Mouse (Mus musculus) hindbrain, embryonic 12.5 days (tissue): ENCODE measurements around the gene Dyrk1a. TPM values are rescaled to one million over a fixed set of nuclear protein-coding genes. Genes with fewer than 3 reads are reported as not detected.

Experiments used
- ATAC-seq: fragments of 200-750 bp; cut with Nextera tagmentation; 2 replicates; pipeline ENCODE4 v1.8.0; 2017; ENCODE audit warnings: moderate TSS enrichment; ENCODE audit not compliant: low FRiP score
- H3K27ac ChIP-seq: fragments of 300-500 bp; sonication (generic); 2 replicates; pipeline ENCODE4 v1.5.1; 2016; ENCODE audit warnings: mild to moderate bottlenecking
- H3K27me3 ChIP-seq: fragments of 300-500 bp; sonication (generic); 2 replicates; pipeline ENCODE4 v1.6.1; 2016; ENCODE audit warnings: mild to moderate bottlenecking
- H3K36me3 ChIP-seq: fragments of 300-500 bp; sonication (generic); 2 replicates; pipeline ENCODE4 v1.6.1; 2016; ENCODE audit warnings: mild to moderate bottlenecking
- H3K4me1 ChIP-seq: fragments of 300-500 bp; sonication (generic); 2 replicates; pipeline ENCODE4 v1.6.1; 2016
- H3K4me2 ChIP-seq: fragments of 300-500 bp; sonication (generic); replicated peaks from 2 replicates; pipeline ENCODE4 v1.6.1; 2016; ENCODE audit warnings: mild to moderate bottlenecking
- H3K4me3 ChIP-seq: fragments of 300-500 bp; sonication (generic); 2 replicates; pipeline ENCODE4 v1.5.1; 2016; ENCODE audit warnings: mild to moderate bottlenecking
- H3K9ac ChIP-seq: fragments of 300-500 bp; sonication (generic); 2 replicates; pipeline ENCODE4 v1.6.1; 2016; ENCODE audit warnings: mild to moderate bottlenecking, moderate library complexity
- H3K9me3 ChIP-seq: fragments of 300-500 bp; sonication (generic); replicated peaks from 2 replicates; pipeline ENCODE4 v1.6.1; 2016; ENCODE audit warnings: mild to moderate bottlenecking
- WGBS: fragments of 180-500 bp; shearing (Covaris S2); methylation state at CpG from one replicate; pipeline ENCODE4 v1.1.7; 2016; 5-methylcytosine and 5-hydroxymethylcytosine counted together
- polyA plus RNA-seq: library from polyadenylated mRNA; unstranded; fragments of >200 nt; fragmentation: Nextera tagmentation; extraction: Ambion mirVana; gene quantifications from 2 replicates; pipeline ENCODE4 v1.2.1, GENCODE M21; 2016

Dyrk1a gene
- polyA plus RNA-seq, 1 experiment from 2014 or later, result 9.9 TPM

- Histone ChIP-seq H3K27ac (no peak overlapping the region), H3K36me3 (no peaks in the 10 kb centered on the region), H3K9ac (no peak overlapping the region), H3K4me1 (peaks cover 9% of the 10 kb centered on the region), H3K27me3 (no peaks in the 10 kb centered on the region), H3K9me3 (0 out of 2 replicates have a peak, but pooled peaks cover 3% of the 10 kb centered on the region), H3K4me2 (no peak overlapping the region), H3K4me3 (no peak overlapping the region)
- 87% methylated on average over 8 of the region's 8 CpGs for WGBS
- no peak for ATAC-seq
Measured at GRCm38 (mm10) chr16:94736462-94737358, 166.9 kb downstream of the Dyrk1a start.

- Histone ChIP-seq H3K4me2 (no peak overlapping the region), H3K9ac (no peak overlapping the region), H3K27ac (no peak overlapping the region), H3K9me3 (0 out of 2 replicates have a peak, but pooled peaks cover 3% of the 10 kb centered on the region), H3K27me3 (no peaks in the 10 kb centered on the region), H3K4me3 (no peak overlapping the region), H3K4me1 (peaks cover 9% of the 10 kb centered on the region), H3K36me3 (no peaks in the 10 kb centered on the region)
- WGBS, result 100% methylated on average over 1 of the region's 1 CpGs
- ATAC-seq, result no peak
Measured at GRCm38 (mm10) chr16:94737359-94737687, 167.5 kb downstream of the Dyrk1a start.

GRCm38 (mm10) chr16:94743853-94744501, 174.2 kb downstream of the Dyrk1a start:
- Histone ChIP-seq H3K9me3 (no peaks in the 10 kb centered on the region), H3K36me3 (no peaks in the 10 kb centered on the region), H3K4me3 (peak overlapping the region; percentile 6; the same call in 1 of the 2 replicates), H3K9ac (no peak overlapping the region), H3K27ac (no peak overlapping the region), H3K27me3 (no peaks in the 10 kb centered on the region), H3K4me1 (0 out of 2 replicates have a peak, but pooled peaks cover 6% of the 10 kb centered on the region), H3K4me2 (peak overlapping the region; percentile 32)
- no peak for ATAC-seq
- WGBS, result 2% methylated on average over 11 of the region's 11 CpGs

GRCm38 (mm10) chr16:94745016-94745415, 175.2 kb downstream of the Dyrk1a start:
- Histone ChIP-seq H3K9ac (no peak overlapping the region), H3K4me2 (no peak overlapping the region), H3K27me3 (no peaks in the 10 kb centered on the region), H3K4me3 (no peak overlapping the region), H3K4me1 (0 out of 2 replicates have a peak, but pooled peaks cover 6% of the 10 kb centered on the region), H3K9me3 (no peaks in the 10 kb centered on the region), H3K36me3 (no peaks in the 10 kb centered on the region), H3K27ac (no peak overlapping the region)
- no peak for ATAC-seq
- 73% methylated on average over 9 of the region's 9 CpGs for WGBS

Other genes starting within 250 kb of the Dyrk1a start
- gene Ripply3, start 241.6 kb upstream of the Dyrk1a start, polyA plus RNA-seq, result 3.6 and 3.7 TPM in 2 replicates
- 609 and 686 TPM in 2 replicates for gene Ttc3, start 199.4 kb upstream of the Dyrk1a start, polyA plus RNA-seq
- gene Pigp, start 198.2 kb upstream of the Dyrk1a start, polyA plus RNA-seq, result 104 and 116 TPM in 2 replicates
- 67.0 and 70.3 TPM in 2 replicates for gene Vps26c, start 43.2 kb upstream of the Dyrk1a start, polyA plus RNA-seq